In genomic region chr16:35224716-35225115, GRCm38 (mm10) we compare ENCODE assay signal across 23 mouse cellular contexts.
DNase-seq lines count a peak whose midpoint lies in the region; ATAC-seq and TF ChIP-seq lines count a peak whose summit lies in the region.
"Had no signal": no experiment of that assay in that cellular context is flagged by ENCODE, and none has a peak within 500 bp of the region (broad histone marks: within the 10 kb centered on the region; RNA-seq: fewer than 3 reads in every experiment).

No protein-coding gene starts in this region.

- peak; percentile 52; the same call in 1 of the 2 replicates for ATAC-seq in heart, embryonic 11.5 days (replicated peaks; ENCODE audit: insufficient number of reproducible peaks, low FRiP score, low TSS enrichment)
- ATAC-seq in intestine, embryonic 14.5 days (replicated peaks; ENCODE audit: low FRiP score, low TSS enrichment, low read depth), result peak; percentile 41; the same call in 1 of the 2 replicates
- no peak for ATAC-seq in intestine, postnatal 0 days
- peak; percentile 74 for ATAC-seq in heart, postnatal 0 days (ENCODE audit: insufficient read depth, low read depth)
- peak; percentile 26; the same call in 1 of the 2 replicates for ATAC-seq in intestine, embryonic 16.5 days
- ATAC-seq: midbrain, embryonic 16.5 days had no signal

- peak; percentile 95 for TF ChIP-seq EP300 in heart, postnatal 0 days (IDR thresholded peaks at IDR 0.05; ENCODE audit: low read depth)

- H3K9me3 ChIP-seq in heart, embryonic 11.5 days (replicated peaks; ENCODE audit: control insufficient read depth, low read length), result no peaks in the 10 kb centered on the region
- no peaks in the 10 kb centered on the region for H3K9me3 ChIP-seq in intestine, embryonic 14.5 days (ENCODE audit: control insufficient read depth, low read length)
- no peaks in the 10 kb centered on the region for H3K9me3 ChIP-seq in intestine, postnatal 0 days (ENCODE audit: control insufficient read depth)
- H3K9me3 ChIP-seq in heart, postnatal 0 days (replicated peaks; ENCODE audit: control insufficient read depth, low read length), result no peaks in the 10 kb centered on the region
- H3K9me3 ChIP-seq in intestine, embryonic 16.5 days (ENCODE audit: control insufficient read depth, low read length), result no peaks in the 10 kb centered on the region
- H3K9me3 ChIP-seq: embryonic facial prominence, embryonic 15.5 days; limb, embryonic 12.5 days; liver, embryonic 15.5 days; neural tube, embryonic 13.5 days had no signal

- H3K4me1 ChIP-seq in heart, embryonic 11.5 days (ENCODE audit: control insufficient read depth, insufficient read depth, low read length), result peaks cover 77% of the 10 kb centered on the region
- H3K4me1 ChIP-seq in intestine, embryonic 14.5 days (replicated peaks; ENCODE audit: control insufficient read depth, insufficient read depth, low read length), result peaks cover 16% of the 10 kb centered on the region
- H3K4me1 ChIP-seq in intestine, postnatal 0 days (replicated peaks; ENCODE audit: control insufficient read depth, insufficient read depth, low read length), result no peaks in the 10 kb centered on the region; the same call in 1 of the 2 replicates
- H3K4me1 ChIP-seq in heart, postnatal 0 days (ENCODE audit: control insufficient read depth, insufficient read depth), result peaks cover 86% of the 10 kb centered on the region
- peaks cover 19% of the 10 kb centered on the region for H3K4me1 ChIP-seq in intestine, embryonic 16.5 days (ENCODE audit: control insufficient read depth, insufficient read depth, low read length)
- H3K4me1 ChIP-seq: embryonic facial prominence, embryonic 15.5 days; liver, embryonic 15.5 days had no signal

- no peak overlapping the region for H3K9ac ChIP-seq in heart, embryonic 11.5 days (ENCODE audit: low read depth, low read length)
- H3K9ac ChIP-seq in intestine, embryonic 14.5 days (ENCODE audit: low read length), result no peak overlapping the region
- no peak overlapping the region for H3K9ac ChIP-seq in intestine, postnatal 0 days (ENCODE audit: low read depth, low read length)
- no peak overlapping the region; the same call in 1 of the 2 replicates for H3K9ac ChIP-seq in heart, postnatal 0 days (replicated peaks; ENCODE audit: low read depth, low read length)
- no peak overlapping the region for H3K9ac ChIP-seq in intestine, embryonic 16.5 days (ENCODE audit: low read depth, low read length)
- H3K9ac ChIP-seq: embryonic facial prominence, embryonic 15.5 days; limb, embryonic 12.5 days; liver, embryonic 15.5 days; neural tube, embryonic 13.5 days had no signal

- DNase-seq in heart, adult 8-10 months (ENCODE audit: low spot score), result no peak
- DNase-seq in intestine, embryonic 14.5 days (ENCODE audit: low spot score), result peak; percentile 63
- DNase-seq in heart, postnatal 0 days (ENCODE audit: low spot score), result peak; percentile 79
- DNase-seq in B cell, adult 2 months, result no peak
- DNase-seq: adrenal gland, adult 2 months; cerebellum, adult 11 months; cerebellum, postnatal 10 days; gastrocnemius, adult 2 months; kidney, adult 9 months; kidney, postnatal 14 days; right cerebral cortex, postnatal 25 days; spleen, adult 18-20 months; thymus, postnatal 25 days had no signal

- no peak for TF ChIP-seq CTCF in intestine, postnatal 0 days (IDR thresholded peaks at IDR 0.05; ENCODE audit: low read depth)
- no peak for TF ChIP-seq CTCF in heart, postnatal 0 days (IDR thresholded peaks at IDR 0.05; ENCODE audit: low read depth)

- 7% methylated on average over 14 of the region's 14 CpGs for WGBS in heart, embryonic 11.5 days (ENCODE audit: insufficient replicate concordance)
- WGBS in intestine, embryonic 14.5 days, result 22% methylated on average over 14 of the region's 14 CpGs
- WGBS in intestine, postnatal 0 days, result 55% methylated on average over 14 of the region's 14 CpGs
- 13% methylated on average over 14 of the region's 14 CpGs for WGBS in heart, postnatal 0 days
- 42% methylated on average over 14 of the region's 14 CpGs for WGBS in intestine, embryonic 16.5 days

- 0 out of 2 replicates have a peak, but pooled peaks cover 6% of the 10 kb centered on the region for H3K27me3 ChIP-seq in heart, embryonic 11.5 days (ENCODE audit: control insufficient read depth, insufficient read depth, low read length)
- H3K27me3 ChIP-seq in intestine, embryonic 14.5 days (replicated peaks; ENCODE audit: control insufficient read depth, insufficient read depth, low read length), result no peaks in the 10 kb centered on the region
- H3K27me3 ChIP-seq in intestine, postnatal 0 days (replicated peaks; ENCODE audit: control insufficient read depth, insufficient read depth, low read length), result no peaks in the 10 kb centered on the region
- H3K27me3 ChIP-seq in heart, postnatal 0 days (ENCODE audit: control insufficient read depth, insufficient read depth, low read length), result no peaks in the 10 kb centered on the region
- H3K27me3 ChIP-seq in intestine, embryonic 16.5 days (replicated peaks; ENCODE audit: control insufficient read depth, insufficient read depth, low read length), result no peaks in the 10 kb centered on the region
- H3K27me3 ChIP-seq: embryonic facial prominence, embryonic 15.5 days; liver, embryonic 15.5 days; neural tube, embryonic 13.5 days had no signal

- peak overlapping the region; percentile 95 for H3K27ac ChIP-seq in heart, embryonic 11.5 days (ENCODE audit: low read depth, low read length)
- H3K27ac ChIP-seq in intestine, embryonic 14.5 days (ENCODE audit: low read depth), result 0 out of 2 replicates have a peak overlapping the region, but pooled peaks have one; percentile 19
- no peak overlapping the region for H3K27ac ChIP-seq in intestine, postnatal 0 days (ENCODE audit: low read depth, low read length)
- H3K27ac ChIP-seq in heart, postnatal 0 days (ENCODE audit: low read depth), result peak overlapping the region; percentile 89
- no peak overlapping the region for H3K27ac ChIP-seq in intestine, embryonic 16.5 days (ENCODE audit: low read length)
- H3K27ac ChIP-seq: embryonic facial prominence, embryonic 15.5 days; gastrocnemius, adult 2 months; limb, embryonic 12.5 days; liver, embryonic 15.5 days; macrophage; neural tube, embryonic 13.5 days had no signal

- H3K36me3 ChIP-seq in heart, embryonic 11.5 days (ENCODE audit: control insufficient read depth, insufficient read depth, low read length), result no peaks in the 10 kb centered on the region
- H3K36me3 ChIP-seq in intestine, embryonic 14.5 days (ENCODE audit: control insufficient read depth, insufficient read depth, low read length), result no peaks in the 10 kb centered on the region
- no peaks in the 10 kb centered on the region; the same call in 1 of the 2 replicates for H3K36me3 ChIP-seq in intestine, postnatal 0 days (ENCODE audit: control insufficient read depth, insufficient read depth)
- no peaks in the 10 kb centered on the region for H3K36me3 ChIP-seq in heart, postnatal 0 days (replicated peaks; ENCODE audit: control insufficient read depth, insufficient read depth, low read length)
- no peaks in the 10 kb centered on the region for H3K36me3 ChIP-seq in intestine, embryonic 16.5 days (ENCODE audit: control insufficient read depth, insufficient read depth, low read length)
- H3K36me3 ChIP-seq: embryonic facial prominence, embryonic 15.5 days; limb, embryonic 12.5 days; liver, embryonic 15.5 days; neural tube, embryonic 13.5 days had no signal

- peak overlapping the region; percentile 48 for H3K4me2 ChIP-seq in heart, embryonic 11.5 days
- 0 out of 2 replicates have a peak overlapping the region, but pooled peaks have one; percentile 0 for H3K4me2 ChIP-seq in intestine, embryonic 14.5 days (ENCODE audit: low read length)
- H3K4me2 ChIP-seq in intestine, postnatal 0 days (replicated peaks; ENCODE audit: low read depth), result no peak overlapping the region
- peak overlapping the region; percentile 26 for H3K4me2 ChIP-seq in heart, postnatal 0 days (ENCODE audit: low read depth, low read length)
- no peak overlapping the region for H3K4me2 ChIP-seq in intestine, embryonic 16.5 days (ENCODE audit: low read depth, low read length)
- H3K4me2 ChIP-seq: embryonic facial prominence, embryonic 15.5 days; limb, embryonic 12.5 days; liver, embryonic 15.5 days; neural tube, embryonic 13.5 days had no signal

- H3K4me3 ChIP-seq in heart, embryonic 11.5 days (ENCODE audit: low read depth, low read length), result no peak overlapping the region
- no peak overlapping the region for H3K4me3 ChIP-seq in intestine, embryonic 14.5 days (ENCODE audit: low read depth, low read length)
- no peak overlapping the region for H3K4me3 ChIP-seq in intestine, postnatal 0 days (ENCODE audit: low read depth, low read length)
- no peak overlapping the region for H3K4me3 ChIP-seq in heart, postnatal 0 days (ENCODE audit: low read depth, low read length)
- no peak overlapping the region for H3K4me3 ChIP-seq in intestine, embryonic 16.5 days (ENCODE audit: low read length)
- H3K4me3 ChIP-seq: embryonic facial prominence, embryonic 15.5 days; gastrocnemius, adult 2 months; limb, embryonic 12.5 days; liver, embryonic 15.5 days; myocyte; neural tube, embryonic 13.5 days had no signal

Comparison
In these comparisons a context has a peak if more than half of its experiments do, and no peak if none do; other contexts are left out.
1. H3K27ac ChIP-seq: peak in heart, embryonic 11.5 days (single experiment), intestine, embryonic 14.5 days (single experiment) and heart, postnatal 0 days (single experiment); none in intestine, postnatal 0 days (single experiment) and intestine, embryonic 16.5 days (single experiment).
2. H3K4me2 ChIP-seq: peak in heart, embryonic 11.5 days (single experiment), intestine, embryonic 14.5 days (single experiment) and heart, postnatal 0 days (single experiment); none in intestine, postnatal 0 days (single experiment) and intestine, embryonic 16.5 days (single experiment).
3. DNase-seq: peak in intestine, embryonic 14.5 days (single experiment) and heart, postnatal 0 days (single experiment); none in heart, adult 8-10 months (single experiment) and B cell, adult 2 months (0 of 2).